Mouse (Mus musculus): ENCODE measurements at regions not wholly inside any gene's neighbourhood (a gene's known extent, or its start where the extent isn't known, plus 50 kb on each side); places are given as distances from the start of the nearest gene placed in this dataset.

DNA sequence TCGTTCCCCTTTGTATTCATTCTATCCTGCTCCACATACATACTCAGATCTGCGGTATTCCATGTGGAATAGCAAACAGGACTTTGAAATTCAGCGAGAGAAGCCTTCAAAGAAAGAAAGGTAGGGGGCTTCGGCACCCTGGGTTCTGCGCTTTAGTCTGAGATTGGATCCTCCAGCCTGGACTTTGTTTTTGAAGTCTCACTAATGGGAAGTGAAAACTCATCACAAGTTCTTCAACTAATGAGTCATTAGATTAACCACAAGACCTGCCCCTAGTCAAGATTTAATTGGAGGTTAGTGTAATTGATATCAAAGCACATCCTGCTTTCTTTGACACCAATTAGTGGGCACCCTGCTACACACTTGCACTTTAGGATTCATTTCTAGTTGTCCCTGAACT is 492.5 kb upstream of the Zfp960 start:
- Histone ChIP-seq H3K27ac (ENCODE audit: low read depth, low read length) (no peak overlapping the region), H3K4me2 (ENCODE audit: low read length) (no peak overlapping the region), H3K4me3 (ENCODE audit: low read length) (no peak overlapping the region), H3K36me3 (ENCODE audit: control insufficient read depth, insufficient read depth, low read length) (no peaks in the 10 kb centered on the region), H3K4me1 (ENCODE audit: control insufficient read depth, insufficient read depth, low read depth, low read length) (no peaks in the 10 kb centered on the region), H3K27me3 (replicated peaks; ENCODE audit: control insufficient read depth, insufficient read depth, low read length) (no peaks in the 10 kb centered on the region), H3K9me3 (ENCODE audit: control insufficient read depth, low read length) (no peaks in the 10 kb centered on the region), H3K9ac (ENCODE audit: low read depth, low read length) (no peak overlapping the region)
- 58% methylated on average over 5 of the region's 5 CpGs for WGBS
- no peak for ATAC-seq

DNA sequence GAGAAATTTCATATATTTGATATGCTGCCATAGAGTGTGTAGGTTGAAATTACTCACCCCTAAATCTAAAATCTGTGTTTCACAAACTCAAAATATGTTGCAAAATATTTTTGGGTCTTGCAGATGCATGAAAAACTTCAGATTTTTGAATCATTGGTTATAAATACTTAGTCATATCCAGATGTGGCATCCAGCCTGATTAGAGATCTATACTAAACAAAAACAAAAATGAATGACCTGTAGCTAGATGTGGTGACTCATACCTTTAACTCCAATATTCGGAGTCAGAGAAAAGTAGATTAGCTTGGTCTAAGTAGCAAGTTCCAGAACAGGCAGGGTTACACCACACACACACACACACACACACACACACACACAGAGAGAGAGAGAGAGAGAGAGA is 475.1 kb upstream of the Zfp960 start:
- Histone ChIP-seq H3K4me1 (ENCODE audit: control insufficient read depth, insufficient read depth, low read depth, low read length) (no peaks in the 10 kb centered on the region), H3K9ac (ENCODE audit: low read depth, low read length) (no peak overlapping the region), H3K9me3 (ENCODE audit: control insufficient read depth, low read length) (no peaks in the 10 kb centered on the region; the same call in 1 of the 2 replicates), H3K4me3 (ENCODE audit: low read length) (no peak overlapping the region), H3K27me3 (replicated peaks; ENCODE audit: control insufficient read depth, insufficient read depth, low read length) (no peaks in the 10 kb centered on the region), H3K4me2 (ENCODE audit: low read length) (no peak overlapping the region), H3K27ac (ENCODE audit: low read depth, low read length) (no peak overlapping the region), H3K36me3 (ENCODE audit: control insufficient read depth, insufficient read depth, low read length) (no peaks in the 10 kb centered on the region)
- 82% methylated on average over 1 of the region's 1 CpGs for whole genome bisulfite sequencing
- no peak for ATAC-seq

DNA sequence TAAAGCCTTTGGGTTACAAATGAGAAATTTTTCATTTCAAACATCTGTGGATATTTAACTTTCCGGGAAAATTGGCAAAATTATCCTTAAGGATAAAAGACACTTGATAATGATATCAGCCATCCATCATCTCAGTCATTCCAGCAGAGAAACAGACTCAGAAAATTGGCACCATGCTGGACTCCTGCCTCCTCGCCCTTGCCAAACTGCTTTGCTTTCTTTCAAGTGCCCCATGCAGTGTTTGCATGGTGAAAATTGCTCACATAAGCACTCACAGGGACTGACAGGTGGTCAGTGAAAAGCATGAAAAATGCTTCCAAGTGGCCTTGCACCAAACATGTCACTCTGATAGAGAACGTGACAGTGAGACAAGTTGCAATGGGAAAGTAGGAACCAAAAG is 464.2 kb upstream of the Zfp960 start:
- WGBS = 37% methylated on average over 3 of the region's 3 CpGs
- ATAC-seq = peak; percentile 50; the same call in 1 of the 2 replicates
- H3K4me2 ChIP-seq (ENCODE audit: low read length) = no peak overlapping the region

GRCm38 (mm10) chr17:16612405-16612979 is 451.4 kb upstream of the Zfp960 start:
- no peak overlapping the region for H3K9ac ChIP-seq (ENCODE audit: low read depth, low read length)
- H3K9me3 ChIP-seq (ENCODE audit: control insufficient read depth, low read length) = no peaks in the 10 kb centered on the region
- H3K36me3 ChIP-seq (ENCODE audit: control insufficient read depth, insufficient read depth, low read length) = no peaks in the 10 kb centered on the region
- no peak overlapping the region for H3K4me2 ChIP-seq (ENCODE audit: low read length)
- no peaks in the 10 kb centered on the region for H3K27me3 ChIP-seq (replicated peaks; ENCODE audit: control insufficient read depth, insufficient read depth, low read length)
- H3K4me3 ChIP-seq (ENCODE audit: low read length) = no peak overlapping the region
- no peak for ATAC-seq
- 78% methylated on average over 1 of the region's 1 CpGs for WGBS
- H3K27ac ChIP-seq (ENCODE audit: low read depth, low read length) = no peak overlapping the region
- H3K4me1 ChIP-seq (ENCODE audit: control insufficient read depth, insufficient read depth, low read depth, low read length) = no peaks in the 10 kb centered on the region

More for the DNA sequence above, 464.2 kb upstream of the Zfp960 start:
- Histone ChIP-seq H3K4me1 (ENCODE audit: control insufficient read depth, insufficient read depth, low read depth, low read length) (no peaks in the 10 kb centered on the region), H3K9me3 (ENCODE audit: control insufficient read depth, low read length) (no peaks in the 10 kb centered on the region), H3K36me3 (ENCODE audit: control insufficient read depth, insufficient read depth, low read length) (no peaks in the 10 kb centered on the region), H3K27me3 (replicated peaks; ENCODE audit: control insufficient read depth, insufficient read depth, low read length) (no peaks in the 10 kb centered on the region), H3K9ac (ENCODE audit: low read depth, low read length) (no peak overlapping the region), H3K27ac (ENCODE audit: low read depth, low read length) (no peak overlapping the region), H3K4me3 (ENCODE audit: low read length) (no peak overlapping the region)

- 74% methylated on average over 4 of the region's 4 CpGs for WGBS
- no peak overlapping the region for H3K9ac ChIP-seq (ENCODE audit: low read depth, low read length)
- H3K9me3 ChIP-seq (ENCODE audit: control insufficient read depth, low read length) = no peaks in the 10 kb centered on the region
- no peak overlapping the region for H3K4me3 ChIP-seq (ENCODE audit: low read length)
- H3K4me1 ChIP-seq (ENCODE audit: control insufficient read depth, insufficient read depth, low read depth, low read length) = no peaks in the 10 kb centered on the region
- no peak for ATAC-seq
- no peaks in the 10 kb centered on the region for H3K36me3 ChIP-seq (ENCODE audit: control insufficient read depth, insufficient read depth, low read length)
- no peak overlapping the region for H3K27ac ChIP-seq (ENCODE audit: low read depth, low read length)
- no peak overlapping the region for H3K4me2 ChIP-seq (ENCODE audit: low read length)
- no peaks in the 10 kb centered on the region for H3K27me3 ChIP-seq (replicated peaks; ENCODE audit: control insufficient read depth, insufficient read depth, low read length)
Measured at GRCm38 (mm10) chr17:16621931-16622556, 441.9 kb upstream of the Zfp960 start.

GRCm38 (mm10) chr17:16629854-16630253 is 434.1 kb upstream of the Zfp960 start:
- H3K27me3 ChIP-seq (replicated peaks; ENCODE audit: control insufficient read depth, insufficient read depth, low read length) = no peaks in the 10 kb centered on the region
- no peak for ATAC-seq
- no peak overlapping the region for H3K4me3 ChIP-seq (ENCODE audit: low read length)
- no peaks in the 10 kb centered on the region for H3K4me1 ChIP-seq (ENCODE audit: control insufficient read depth, insufficient read depth, low read depth, low read length)
- H3K4me2 ChIP-seq (ENCODE audit: low read length) = no peak overlapping the region
- H3K9ac ChIP-seq (ENCODE audit: low read depth, low read length) = no peak overlapping the region
- H3K9me3 ChIP-seq (ENCODE audit: control insufficient read depth, low read length) = no peaks in the 10 kb centered on the region
- H3K27ac ChIP-seq (ENCODE audit: low read depth, low read length) = no peak overlapping the region
- WGBS = 79% methylated on average over 1 of the region's 1 CpGs
- no peaks in the 10 kb centered on the region for H3K36me3 ChIP-seq (ENCODE audit: control insufficient read depth, insufficient read depth, low read length)

GRCm38 (mm10) chr17:16633426-16633825 is 430.5 kb upstream of the Zfp960 start:
- Histone ChIP-seq H3K4me3 (ENCODE audit: low read length) (no peak overlapping the region), H3K9me3 (ENCODE audit: control insufficient read depth, low read length) (no peaks in the 10 kb centered on the region), H3K4me2 (ENCODE audit: low read length) (no peak overlapping the region), H3K27me3 (replicated peaks; ENCODE audit: control insufficient read depth, insufficient read depth, low read length) (no peaks in the 10 kb centered on the region), H3K9ac (ENCODE audit: low read depth, low read length) (no peak overlapping the region), H3K4me1 (ENCODE audit: control insufficient read depth, insufficient read depth, low read depth, low read length) (no peaks in the 10 kb centered on the region), H3K36me3 (ENCODE audit: control insufficient read depth, insufficient read depth, low read length) (no peaks in the 10 kb centered on the region), H3K27ac (ENCODE audit: low read depth, low read length) (no peak overlapping the region)
- no peak for ATAC-seq

- H3K9ac ChIP-seq (ENCODE audit: low read depth, low read length) = no peak overlapping the region
- H3K4me2 ChIP-seq (ENCODE audit: low read length) = no peak overlapping the region
- H3K27ac ChIP-seq (ENCODE audit: low read depth, low read length) = no peak overlapping the region
- H3K9me3 ChIP-seq (ENCODE audit: control insufficient read depth, low read length) = no peaks in the 10 kb centered on the region
- no peaks in the 10 kb centered on the region for H3K4me1 ChIP-seq (ENCODE audit: control insufficient read depth, insufficient read depth, low read depth, low read length)
- H3K36me3 ChIP-seq (ENCODE audit: control insufficient read depth, insufficient read depth, low read length) = no peaks in the 10 kb centered on the region
- ATAC-seq = no peak
- no peak overlapping the region for H3K4me3 ChIP-seq (ENCODE audit: low read length)
- H3K27me3 ChIP-seq (replicated peaks; ENCODE audit: control insufficient read depth, insufficient read depth, low read length) = no peaks in the 10 kb centered on the region
Measured at GRCm38 (mm10) chr17:16637463-16637862, 426.4 kb upstream of the Zfp960 start.

DNA sequence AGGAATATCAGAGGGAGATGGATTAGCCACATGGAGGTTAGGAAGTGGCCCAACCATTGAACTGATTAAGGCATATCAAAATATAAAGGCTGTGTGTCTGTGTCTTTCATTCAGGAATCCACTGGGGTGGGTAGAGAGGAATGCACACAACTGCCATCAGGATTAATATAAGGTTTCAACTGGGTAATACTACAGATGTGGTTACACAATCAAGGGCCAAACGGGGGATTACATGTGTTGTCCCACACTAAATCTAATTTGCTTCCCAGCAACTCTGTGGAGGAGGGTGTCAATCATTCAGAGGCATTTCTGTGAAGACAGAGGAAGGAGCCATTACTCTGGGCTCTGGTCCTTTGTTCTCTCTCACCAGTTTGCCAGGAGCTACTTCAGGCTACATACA is 416.0 kb upstream of the Zfp960 start:
- 46% methylated on average over 1 of the region's 1 CpGs for WGBS
- H3K4me3 ChIP-seq (ENCODE audit: low read length) = no peak overlapping the region
- H3K9ac ChIP-seq (ENCODE audit: low read depth, low read length) = no peak overlapping the region
- no peaks in the 10 kb centered on the region for H3K4me1 ChIP-seq (ENCODE audit: control insufficient read depth, insufficient read depth, low read depth, low read length)
- H3K27ac ChIP-seq (ENCODE audit: low read depth, low read length) = no peak overlapping the region
- no peak for ATAC-seq
- H3K9me3 ChIP-seq (ENCODE audit: control insufficient read depth, low read length) = no peaks in the 10 kb centered on the region
- no peak overlapping the region for H3K4me2 ChIP-seq (ENCODE audit: low read length)
- H3K27me3 ChIP-seq (replicated peaks; ENCODE audit: control insufficient read depth, insufficient read depth, low read length) = no peaks in the 10 kb centered on the region
- H3K36me3 ChIP-seq (ENCODE audit: control insufficient read depth, insufficient read depth, low read length) = no peaks in the 10 kb centered on the region

- no peak overlapping the region for H3K4me2 ChIP-seq (ENCODE audit: low read length)
- no peaks in the 10 kb centered on the region for H3K4me1 ChIP-seq (ENCODE audit: control insufficient read depth, insufficient read depth, low read depth, low read length)
- H3K36me3 ChIP-seq (ENCODE audit: control insufficient read depth, insufficient read depth, low read length) = no peaks in the 10 kb centered on the region
- ATAC-seq = no peak
- H3K4me3 ChIP-seq (ENCODE audit: low read length) = no peak overlapping the region
- no peak overlapping the region for H3K9ac ChIP-seq (ENCODE audit: low read depth, low read length)
- H3K27me3 ChIP-seq (replicated peaks; ENCODE audit: control insufficient read depth, insufficient read depth, low read length) = no peaks in the 10 kb centered on the region
- no peaks in the 10 kb centered on the region for H3K9me3 ChIP-seq (ENCODE audit: control insufficient read depth, low read length)
- H3K27ac ChIP-seq (ENCODE audit: low read depth, low read length) = no peak overlapping the region
Measured at GRCm38 (mm10) chr17:16665253-16665652, 398.7 kb upstream of the Zfp960 start.

All from hindbrain, embryonic 16.5 days (tissue).